Mouse (Mus musculus): ENCODE data around the gene Tmem175. TPM values are rescaled to one million over a fixed set of nuclear protein-coding genes. Genes with fewer than 3 reads are reported as not detected.

Gene Tmem175
- polyA plus RNA-seq, 2 experiments: 35.5 to 41.8 TPM

GRCm38 (mm10) chr5:108647820-108648465, 18.4 kb downstream of the Tmem175 start:
- Histone ChIP-seq H3K9ac (ENCODE audit: low read depth, low read length, severe bottlenecking) (no peak overlapping the region), H3K4me3 (replicated peaks; ENCODE audit: low read length) (no peak overlapping the region), H3K36me3 (ENCODE audit: control insufficient read depth, insufficient read depth, low read length) (peaks cover 85% of the 10 kb centered on the region), H3K27me3 (ENCODE audit: control insufficient read depth, insufficient read depth, low read length) (no peaks in the 10 kb centered on the region), H3K9me3 (ENCODE audit: control insufficient read depth, low read length) (no peaks in the 10 kb centered on the region), H3K4me1 (ENCODE audit: control insufficient read depth, insufficient read depth, low read length) (no peaks in the 10 kb centered on the region), H3K27ac (replicated peaks; ENCODE audit: low read depth, low read length) (no peak overlapping the region), H3K4me2 (replicated peaks; ENCODE audit: low read depth, low read length, severe bottlenecking) (no peak overlapping the region)
- no peak for ATAC-seq (ENCODE audit: low FRiP score, low read depth)
- DNase-seq (ENCODE audit: low spot score): no peak
- WGBS: 88% methylated on average over 2 of the region's 2 CpGs
- TF ChIP-seq POLR2A (IDR thresholded peaks at IDR 0.05; ENCODE audit: borderline replicate concordance, extremely low read depth, insufficient read depth, insufficient read length): no peak

DNA sequence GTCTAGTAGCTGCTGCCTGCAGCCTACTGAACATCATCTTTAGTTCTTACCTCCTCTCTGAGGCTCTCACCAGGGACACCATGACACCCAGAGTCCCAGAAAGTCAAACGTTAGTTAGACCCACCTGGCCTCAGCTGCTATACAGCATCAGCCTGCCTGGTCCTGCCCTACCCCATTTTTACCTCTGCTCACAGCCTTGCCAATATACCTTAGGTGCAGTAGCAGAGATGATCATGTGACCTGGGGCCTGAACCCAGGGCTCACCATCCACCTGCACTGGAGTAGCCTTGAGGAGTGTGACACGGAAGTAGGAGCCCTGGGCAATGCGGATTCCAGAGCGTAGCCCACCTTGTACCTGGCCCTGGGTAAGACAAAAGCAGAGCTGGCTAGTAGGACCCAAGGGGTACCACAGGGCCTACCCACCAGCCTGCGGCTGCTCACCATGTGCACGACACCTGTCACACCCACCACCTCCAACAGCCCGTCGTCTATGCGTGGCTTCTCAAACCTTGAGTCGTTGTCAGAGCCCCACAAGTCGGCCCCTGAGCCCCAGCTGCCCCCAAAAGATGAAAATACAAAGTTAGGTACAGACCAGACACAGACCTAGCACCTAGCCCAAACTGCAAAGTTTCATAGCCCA, 19.5 kb downstream of the Tmem175 start:
- 86% methylated on average over 11 of the region's 11 CpGs for WGBS
- peaks cover 88% of the 10 kb centered on the region for H3K36me3 ChIP-seq (ENCODE audit: control insufficient read depth, insufficient read depth, low read length)
- DNase-seq (ENCODE audit: low spot score): no peak

DNA sequence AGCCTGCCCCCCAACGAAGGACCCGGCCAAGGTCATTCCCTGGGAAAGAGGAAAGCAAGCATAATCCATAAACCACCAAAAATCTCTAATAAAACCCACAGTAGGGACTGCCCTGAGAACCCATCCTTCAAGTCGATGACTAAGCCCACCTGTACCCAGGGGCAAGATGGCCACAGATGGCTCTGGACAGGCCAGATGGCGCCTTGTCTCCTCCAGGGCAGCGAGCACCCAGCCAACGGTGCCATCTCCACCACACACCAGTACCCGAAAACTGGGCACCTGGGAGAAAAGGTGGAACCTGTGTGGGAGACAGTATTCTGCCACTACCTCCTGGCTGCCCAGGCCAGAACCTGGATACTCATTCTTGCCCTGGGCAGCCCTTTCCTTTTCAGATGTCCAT, 20.8 kb downstream of the Tmem175 start:
- WGBS: 92% methylated on average over 7 of the region's 7 CpGs

More for the DNA sequence above, 19.5 kb downstream of the Tmem175 start:
- H3K4me2 ChIP-seq (replicated peaks; ENCODE audit: low read depth, low read length, severe bottlenecking): no peak overlapping the region
- no peak overlapping the region for H3K9ac ChIP-seq (ENCODE audit: low read depth, low read length, severe bottlenecking)
- no peak overlapping the region for H3K27ac ChIP-seq (replicated peaks; ENCODE audit: low read depth, low read length)
- H3K4me1 ChIP-seq (ENCODE audit: control insufficient read depth, insufficient read depth, low read length): no peaks in the 10 kb centered on the region
- no peak overlapping the region for H3K4me3 ChIP-seq (replicated peaks; ENCODE audit: low read length)
- no peaks in the 10 kb centered on the region for H3K27me3 ChIP-seq (ENCODE audit: control insufficient read depth, insufficient read depth, low read length)
- no peak for TF ChIP-seq POLR2A (IDR thresholded peaks at IDR 0.05; ENCODE audit: borderline replicate concordance, extremely low read depth, insufficient read depth, insufficient read length)
- H3K9me3 ChIP-seq (ENCODE audit: control insufficient read depth, low read length): no peaks in the 10 kb centered on the region
- ATAC-seq (ENCODE audit: low FRiP score, low read depth): no peak

GRCm38 (mm10) chr5:108651136-108651720, 21.7 kb downstream of the Tmem175 start:
- ATAC-seq (ENCODE audit: low FRiP score, low read depth) (no peak), DNase-seq (ENCODE audit: low spot score) (no peak)
- Histone ChIP-seq H3K4me2 (replicated peaks; ENCODE audit: low read depth, low read length, severe bottlenecking) (no peak overlapping the region), H3K27ac (replicated peaks; ENCODE audit: low read depth, low read length) (no peak overlapping the region), H3K4me1 (ENCODE audit: control insufficient read depth, insufficient read depth, low read length) (no peaks in the 10 kb centered on the region), H3K9ac (ENCODE audit: low read depth, low read length, severe bottlenecking) (no peak overlapping the region), H3K4me3 (replicated peaks; ENCODE audit: low read length) (no peak overlapping the region), H3K9me3 (ENCODE audit: control insufficient read depth, low read length) (no peaks in the 10 kb centered on the region), H3K27me3 (ENCODE audit: control insufficient read depth, insufficient read depth, low read length) (no peaks in the 10 kb centered on the region), H3K36me3 (ENCODE audit: control insufficient read depth, insufficient read depth, low read length) (peaks cover 91% of the 10 kb centered on the region)
- TF ChIP-seq POLR2A (IDR thresholded peaks at IDR 0.05; ENCODE audit: borderline replicate concordance, extremely low read depth, insufficient read depth, insufficient read length): no peak
- 80% methylated on average over 5 of the region's 5 CpGs for WGBS

More for the DNA sequence above, 20.8 kb downstream of the Tmem175 start:
- Histone ChIP-seq H3K27me3 (ENCODE audit: control insufficient read depth, insufficient read depth, low read length) (no peaks in the 10 kb centered on the region), H3K4me2 (replicated peaks; ENCODE audit: low read depth, low read length, severe bottlenecking) (no peak overlapping the region), H3K27ac (replicated peaks; ENCODE audit: low read depth, low read length) (no peak overlapping the region), H3K9ac (ENCODE audit: low read depth, low read length, severe bottlenecking) (no peak overlapping the region), H3K36me3 (ENCODE audit: control insufficient read depth, insufficient read depth, low read length) (peaks cover 91% of the 10 kb centered on the region), H3K4me3 (replicated peaks; ENCODE audit: low read length) (no peak overlapping the region), H3K4me1 (ENCODE audit: control insufficient read depth, insufficient read depth, low read length) (no peaks in the 10 kb centered on the region), H3K9me3 (ENCODE audit: control insufficient read depth, low read length) (no peaks in the 10 kb centered on the region)
- DNase-seq (ENCODE audit: low spot score) (no peak), ATAC-seq (ENCODE audit: low FRiP score, low read depth) (no peak)
- no peak for TF ChIP-seq POLR2A (IDR thresholded peaks at IDR 0.05; ENCODE audit: borderline replicate concordance, extremely low read depth, insufficient read depth, insufficient read length)

DNA sequence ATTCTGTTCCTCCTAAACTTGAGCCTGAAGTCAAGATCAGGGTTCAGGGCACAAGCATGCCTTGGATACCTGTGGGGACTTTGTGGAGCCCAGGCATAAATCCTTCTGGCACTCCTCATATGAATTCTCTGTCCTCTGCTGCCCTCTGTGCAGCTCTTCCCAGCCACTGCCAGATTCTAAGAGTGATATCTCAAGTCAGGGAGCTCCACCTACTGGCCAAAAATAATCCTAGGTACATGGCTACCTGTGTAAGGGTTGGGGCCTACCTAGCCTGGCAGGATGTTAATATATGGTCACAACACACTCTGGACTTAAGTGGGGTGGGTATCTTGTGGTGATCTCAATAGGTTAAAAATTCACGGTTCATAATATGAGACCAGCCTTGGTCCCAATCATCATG, 22.3 kb downstream of the Tmem175 start:
- H3K4me2 ChIP-seq (replicated peaks; ENCODE audit: low read depth, low read length, severe bottlenecking): no peak overlapping the region
- no peaks in the 10 kb centered on the region for H3K27me3 ChIP-seq (ENCODE audit: control insufficient read depth, insufficient read depth, low read length)
- WGBS: 55% methylated on average over 1 of the region's 1 CpGs
- peaks cover 89% of the 10 kb centered on the region for H3K36me3 ChIP-seq (ENCODE audit: control insufficient read depth, insufficient read depth, low read length)
- DNase-seq (ENCODE audit: low spot score) (peak; percentile 64), ATAC-seq (ENCODE audit: low FRiP score, low read depth) (peak; percentile 56; the same call in 1 of the 2 replicates)
- H3K27ac ChIP-seq (replicated peaks; ENCODE audit: low read depth, low read length): no peak overlapping the region
- TF ChIP-seq POLR2A (IDR thresholded peaks at IDR 0.05; ENCODE audit: borderline replicate concordance, extremely low read depth, insufficient read depth, insufficient read length): no peak
- no peaks in the 10 kb centered on the region for H3K9me3 ChIP-seq (ENCODE audit: control insufficient read depth, low read length)
- no peak overlapping the region for H3K4me3 ChIP-seq (replicated peaks; ENCODE audit: low read length)
- no peaks in the 10 kb centered on the region for H3K4me1 ChIP-seq (ENCODE audit: control insufficient read depth, insufficient read depth, low read length)
- no peak overlapping the region for H3K9ac ChIP-seq (ENCODE audit: low read depth, low read length, severe bottlenecking)
